Mouse (Mus musculus): ENCODE measurements around the gene Cldn3.
"Not testable (repeated sequence)": the region's sequence is repeated elsewhere in the genome, so short reads cannot be mapped to it uniquely, and the experiment has no call there.

Cldn3 gene

GRCm38 (mm10) chr5:134985633-134986297 is at the start of gene Cldn3:
Gene Cldn3 (plus strand): TSS chr5:134986214.
- CTCF ChIA-PET, result interaction anchor here (0.6 kb wide), 1 partner anchor 22 kb away, joined by 3 read pairs; no protein-coding TSS in a partner anchor

- CTCF ChIA-PET, result no interaction called here
Observed at GRCm38 (mm10) chr5:134936626-134937185, 49.3 kb upstream of the Cldn3 start.

GRCm38 (mm10) chr5:134939069-134939468 is 46.9 kb upstream of the Cldn3 start:
- CTCF ChIA-PET, result no interaction called here

- CTCF ChIA-PET, result not testable (repeated sequence)
Observed at GRCm38 (mm10) chr5:134939554-134939953, 46.5 kb upstream of the Cldn3 start.

- CTCF ChIA-PET, result no interaction called here
Observed at GRCm38 (mm10) chr5:134941472-134942209, 44.4 kb upstream of the Cldn3 start.

- CTCF ChIA-PET, result no interaction called here
Observed at GRCm38 (mm10) chr5:134942740-134943139, 43.3 kb upstream of the Cldn3 start.

GRCm38 (mm10) chr5:134944179-134944578 is 41.8 kb upstream of the Cldn3 start:
- CTCF ChIA-PET, result no interaction called here

GRCm38 (mm10) chr5:134945266-134945959 is 40.6 kb upstream of the Cldn3 start:
- CTCF ChIA-PET, result no interaction called here

- CTCF ChIA-PET, result no interaction called here
Observed at GRCm38 (mm10) chr5:134946063-134946856, 39.8 kb upstream of the Cldn3 start.

- CTCF ChIA-PET, result no interaction called here
Observed at GRCm38 (mm10) chr5:134946857-134947255, 39.2 kb upstream of the Cldn3 start, which contains the start of gene Cldn4. Gene Cldn4 (minus strand): TSS chr5:134946934.

- CTCF ChIA-PET, result no interaction called here
Observed at GRCm38 (mm10) chr5:134947420-134948084, 38.5 kb upstream of the Cldn3 start.

- CTCF ChIA-PET, result no interaction called here
Observed at GRCm38 (mm10) chr5:134948085-134948439, 38.0 kb upstream of the Cldn3 start.

GRCm38 (mm10) chr5:134951053-134951884 is 34.7 kb upstream of the Cldn3 start:
- CTCF ChIA-PET, result no interaction called here

- CTCF ChIA-PET, result interaction anchor here (0.6 kb wide), 1 partner anchor 69 kb away, joined by 4 read pairs; no protein-coding TSS in a partner anchor
Observed at GRCm38 (mm10) chr5:134955491-134955890, 30.5 kb upstream of the Cldn3 start.

GRCm38 (mm10) chr5:134959114-134959513 is 26.9 kb upstream of the Cldn3 start:
- CTCF ChIA-PET, result no interaction called here

- CTCF ChIA-PET, result no interaction called here
Observed at GRCm38 (mm10) chr5:134960430-134960829, 25.6 kb upstream of the Cldn3 start.

- CTCF ChIA-PET, result interaction anchor here (0.5 kb wide), 1 partner anchor 43 kb away, joined by 3 read pairs; no protein-coding TSS in a partner anchor
Observed at GRCm38 (mm10) chr5:134961519-134961918, 24.5 kb upstream of the Cldn3 start.

GRCm38 (mm10) chr5:134963546-134963945 is 22.5 kb upstream of the Cldn3 start:
- CTCF ChIA-PET, result no interaction called here

GRCm38 (mm10) chr5:134964655-134965054 is 21.4 kb upstream of the Cldn3 start:
- CTCF ChIA-PET, result interaction anchor here (0.6 kb wide), 1 partner anchor 21 kb away, joined by 3 read pairs; no protein-coding TSS in a partner anchor

GRCm38 (mm10) chr5:134965473-134965851 is 20.6 kb upstream of the Cldn3 start:
- CTCF ChIA-PET, result interaction anchor here (1.2 to 1.9 kb wide), 2 partner anchors 32 to 58 kb away, joined by 7 to 8 read pairs; partner anchors contain the start of gene Mettl27
